Mouse (Mus musculus): ENCODE data around the gene Ssr2. TPM values are rescaled to one million over a fixed set of nuclear protein-coding genes. Genes with fewer than 3 reads are reported as not detected.
A peak's percentile ranks its signal among the peaks of the same experiment; 100 is the strongest.

Gene Ssr2
- polyA plus RNA-seq, 1 experiment: 294 TPM

DNA sequence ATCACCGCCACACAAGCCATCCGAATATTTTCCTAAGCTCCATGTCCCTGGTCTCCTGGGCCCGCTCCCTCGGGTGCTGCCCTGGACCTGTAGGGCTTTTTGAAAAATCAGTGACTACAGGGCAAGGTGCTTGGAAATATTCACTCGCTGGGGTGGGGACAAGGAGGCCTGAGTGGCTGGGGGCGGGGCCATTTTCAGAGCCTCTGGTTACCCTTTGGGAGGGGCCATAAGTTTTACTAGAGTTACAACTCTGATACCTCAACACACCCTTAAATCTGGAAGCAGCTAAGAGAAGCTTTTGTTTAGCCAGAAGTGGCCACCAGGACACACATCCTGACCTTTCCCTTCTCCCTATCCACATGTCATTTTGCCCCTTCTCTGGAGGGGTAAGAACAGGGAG lies 38.5 kb upstream of the Ssr2 start:
- Histone ChIP-seq H3K79me2 (ENCODE audit: control insufficient read depth, insufficient read depth) (peaks cover 26% of the 10 kb centered on the region), H3K4me2 (ENCODE audit: low read depth) (no peak overlapping the region), H3ac (ENCODE audit: control insufficient read depth, insufficient read length) (no peak overlapping the region), H3K27me3 (ENCODE audit: control insufficient read depth, insufficient read depth, insufficient read length) (no peaks in the 10 kb centered on the region), H3K4me3 (no peak overlapping the region), H3K36me3 (ENCODE audit: control insufficient read depth, insufficient read depth) (no peaks in the 10 kb centered on the region)
- no peak for TF ChIP-seq MYOG (IDR thresholded peaks at IDR 0.05; ENCODE audit: control insufficient read depth in 1 of 3, insufficient read depth in 1 of 3, insufficient read length in 2 of 3, low read depth in 2 of 3)
- no peak for TF ChIP-seq TCF3 (IDR thresholded peaks at IDR 0.05; ENCODE audit: insufficient read length, low read depth)
- TF ChIP-seq MAX (IDR thresholded peaks at IDR 0.05; ENCODE audit: low read depth): no peak
- no peak for TF ChIP-seq SRF (IDR thresholded peaks at IDR 0.05; ENCODE audit: control insufficient read depth, insufficient read length, low read depth)

DNA sequence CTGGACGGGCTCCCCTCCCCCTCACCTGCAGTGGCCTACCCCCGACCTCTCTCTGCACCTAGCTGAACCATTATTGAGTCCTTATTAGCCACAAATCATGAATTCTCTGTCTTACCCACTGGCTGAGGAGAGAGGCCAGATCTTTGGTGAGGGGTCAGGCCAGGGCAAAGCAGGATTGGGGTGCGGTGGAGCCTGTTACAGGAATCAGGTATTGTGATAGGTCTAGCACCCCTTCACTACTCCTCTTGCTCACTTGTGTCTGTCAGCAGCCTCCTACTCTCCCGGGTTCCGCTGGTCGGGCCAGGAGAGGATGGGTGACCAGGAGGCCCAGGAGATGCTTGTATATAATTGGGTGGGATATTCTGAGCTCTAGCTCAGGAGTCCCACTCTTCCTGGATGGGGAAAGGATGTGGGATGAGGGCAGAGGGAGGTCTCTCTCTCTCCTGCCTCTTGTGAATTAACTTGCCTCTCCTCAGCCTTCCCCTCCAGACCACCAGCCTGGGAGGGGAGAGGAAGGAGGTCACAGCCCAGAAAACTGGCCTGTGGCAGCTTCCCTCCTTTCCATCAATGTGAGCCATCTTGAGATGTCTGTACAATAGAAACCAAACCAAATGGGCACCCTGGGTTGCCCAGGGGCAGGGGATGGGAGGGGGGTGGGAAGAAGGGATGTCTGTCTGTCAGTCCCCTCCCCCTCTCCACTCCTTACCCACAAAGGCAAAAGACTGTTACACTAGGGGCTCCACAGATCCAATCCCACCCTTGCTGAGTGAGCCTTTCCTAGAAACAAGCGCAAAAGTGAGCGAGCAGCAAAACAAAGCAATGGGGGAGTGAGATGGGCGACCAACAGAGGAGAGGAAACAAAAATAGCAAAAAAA lies 37.2 kb upstream of the Ssr2 start:
- Histone ChIP-seq H3K4me3 (no peak overlapping the region), H3K36me3 (ENCODE audit: control insufficient read depth, insufficient read depth) (no peaks in the 10 kb centered on the region), H3K4me2 (ENCODE audit: low read depth) (no peak overlapping the region), H3K79me2 (ENCODE audit: control insufficient read depth, insufficient read depth) (peaks cover 13% of the 10 kb centered on the region), H3ac (ENCODE audit: control insufficient read depth, insufficient read length) (no peak overlapping the region), H3K27me3 (ENCODE audit: control insufficient read depth, insufficient read depth, insufficient read length) (no peaks in the 10 kb centered on the region)
- no peak for TF ChIP-seq SRF (IDR thresholded peaks at IDR 0.05; ENCODE audit: control insufficient read depth, insufficient read length, low read depth)
- no peak for TF ChIP-seq TCF12 (IDR thresholded peaks at IDR 0.05; ENCODE audit: insufficient read depth, poor library complexity, severe bottlenecking)
- TF ChIP-seq MAX (IDR thresholded peaks at IDR 0.05; ENCODE audit: low read depth): no peak
- TF ChIP-seq REST (IDR thresholded peaks at IDR 0.05; ENCODE audit: insufficient read depth, insufficient read length): no peak
- no peak for TF ChIP-seq E2F4 (IDR thresholded peaks at IDR 0.05; ENCODE audit: insufficient read depth)
- TF ChIP-seq CEBPB (IDR thresholded peaks at IDR 0.05; ENCODE audit: insufficient read depth, poor library complexity, severe bottlenecking): no peak
- no peak for TF ChIP-seq USF1 (IDR thresholded peaks at IDR 0.05; ENCODE audit: low read depth)
- TF ChIP-seq TCF3 (IDR thresholded peaks at IDR 0.05; ENCODE audit: insufficient read length, low read depth): no peak
- TF ChIP-seq MYOD1 (IDR thresholded peaks at IDR 0.05; ENCODE audit: control insufficient read depth in 1 of 3, insufficient read length in 2 of 3, low read depth in 2 of 3): no peak
- no peak for TF ChIP-seq POLR2A (IDR thresholded peaks at IDR 0.05; ENCODE audit: insufficient read length, low read depth)
- TF ChIP-seq MYOG (IDR thresholded peaks at IDR 0.05; ENCODE audit: control insufficient read depth in 1 of 3, insufficient read depth in 1 of 3, insufficient read length in 2 of 3, low read depth in 2 of 3): no peak
- TF ChIP-seq POLR2AphosphoS2 (IDR thresholded peaks at IDR 0.05; ENCODE audit: insufficient read length, low read depth): no peak

DNA sequence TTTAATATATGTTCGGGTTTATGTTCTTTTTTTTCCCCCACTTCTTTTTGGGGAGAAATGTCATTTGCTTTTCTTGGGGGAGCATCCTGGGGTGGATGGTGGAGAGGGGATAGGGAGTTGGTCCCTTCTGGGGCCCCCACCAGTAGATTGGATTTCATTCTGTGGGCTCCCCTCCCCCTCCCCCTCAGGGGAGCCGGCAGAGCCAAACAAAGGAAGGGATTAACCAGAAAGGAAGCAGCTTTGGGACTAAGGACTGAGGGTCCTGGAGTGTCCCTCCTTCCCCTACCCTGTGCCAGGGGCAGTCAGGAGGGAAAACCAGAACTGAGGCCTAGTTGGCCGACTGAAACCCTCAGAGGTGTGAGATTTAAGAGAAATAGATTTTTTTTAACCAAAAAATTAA lies 36.3 kb upstream of the Ssr2 start:
- Histone ChIP-seq H3ac (ENCODE audit: control insufficient read depth, insufficient read length) (no peak overlapping the region), H3K79me2 (ENCODE audit: control insufficient read depth, insufficient read depth) (peaks cover 11% of the 10 kb centered on the region), H3K4me3 (no peak overlapping the region), H3K36me3 (ENCODE audit: control insufficient read depth, insufficient read depth) (no peaks in the 10 kb centered on the region), H3K27me3 (ENCODE audit: control insufficient read depth, insufficient read depth, insufficient read length) (no peaks in the 10 kb centered on the region), H3K4me2 (ENCODE audit: low read depth) (no peak overlapping the region)
- TF ChIP-seq TCF3 (IDR thresholded peaks at IDR 0.05; ENCODE audit: insufficient read length, low read depth): no peak

DNA sequence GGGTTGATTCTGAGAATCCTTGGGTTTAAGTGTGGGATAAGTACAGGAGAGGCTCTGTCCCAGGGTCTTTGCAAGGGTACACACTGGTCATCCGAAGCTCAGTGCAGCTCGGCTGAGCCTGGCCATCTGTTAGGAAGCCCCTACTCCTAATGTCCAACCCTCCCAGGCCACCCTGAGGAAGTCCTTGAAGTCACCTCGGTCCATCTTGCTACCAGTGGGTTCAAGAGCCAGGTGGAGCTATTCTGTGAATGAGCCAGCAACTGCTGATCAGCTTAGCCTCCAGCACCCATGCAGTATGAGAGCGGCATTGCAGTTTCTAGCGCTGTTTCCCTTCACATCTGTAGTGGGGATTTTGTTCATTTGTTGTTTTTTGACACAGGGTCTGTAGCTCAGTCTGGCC lies 35.6 kb upstream of the Ssr2 start:
- H3K27me3 ChIP-seq (ENCODE audit: control insufficient read depth, insufficient read depth, insufficient read length): no peaks in the 10 kb centered on the region
- H3K4me3 ChIP-seq: no peak overlapping the region
- H3ac ChIP-seq (ENCODE audit: control insufficient read depth, insufficient read length): no peak overlapping the region
- no peak overlapping the region for H3K4me2 ChIP-seq (ENCODE audit: low read depth)
- H3K36me3 ChIP-seq (ENCODE audit: control insufficient read depth, insufficient read depth): no peaks in the 10 kb centered on the region
- no peak for TF ChIP-seq E2F4 (IDR thresholded peaks at IDR 0.05; ENCODE audit: insufficient read depth)
- H3K79me2 ChIP-seq (ENCODE audit: control insufficient read depth, insufficient read depth): peaks cover 5% of the 10 kb centered on the region

DNA sequence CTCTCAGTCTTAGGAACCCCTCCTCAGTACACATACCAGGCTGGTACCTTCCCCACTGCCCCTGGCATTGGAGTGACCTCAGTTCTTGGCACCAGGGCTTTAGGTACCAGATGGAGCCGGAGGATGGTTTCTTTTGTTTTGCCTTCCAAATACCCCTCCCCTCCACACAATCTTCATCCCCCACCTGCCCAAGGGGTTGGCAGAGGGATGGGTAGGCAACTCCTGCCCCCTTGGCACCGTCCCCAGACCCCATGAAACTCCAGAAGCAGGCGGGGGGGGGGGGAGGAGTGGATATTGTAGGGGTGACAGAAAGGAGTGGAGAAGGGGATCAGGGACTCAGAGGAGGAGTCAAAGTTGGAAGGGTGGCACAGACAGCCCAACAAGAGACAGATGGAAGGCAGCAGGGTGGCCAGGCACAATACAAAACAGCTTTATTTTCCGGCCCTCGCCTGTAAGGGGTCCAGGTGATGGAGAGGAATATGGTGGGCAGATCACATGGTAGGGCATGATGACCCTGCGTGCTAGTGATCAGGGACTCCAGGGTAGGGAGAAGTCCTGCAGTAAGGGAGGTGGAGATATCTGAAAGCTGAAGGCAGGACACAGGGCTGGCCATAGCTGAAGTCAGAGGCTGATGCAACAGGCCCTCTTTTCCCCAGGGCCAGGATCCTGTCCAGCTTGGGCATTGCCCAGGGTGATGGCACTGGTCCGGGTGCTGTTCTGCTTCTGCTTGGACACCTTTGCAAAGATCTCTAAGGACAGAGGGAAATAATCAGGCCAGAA lies 33.9 kb upstream of the Ssr2 start:
- Histone ChIP-seq H3ac (ENCODE audit: control insufficient read depth, insufficient read length) (no peak overlapping the region), H3K36me3 (ENCODE audit: control insufficient read depth, insufficient read depth) (no peaks in the 10 kb centered on the region), H3K79me2 (ENCODE audit: control insufficient read depth, insufficient read depth) (no peaks in the 10 kb centered on the region), H3K4me2 (ENCODE audit: low read depth) (no peak overlapping the region), H3K27me3 (ENCODE audit: control insufficient read depth, insufficient read depth, insufficient read length) (no peaks in the 10 kb centered on the region), H3K4me3 (no peak overlapping the region)
- TF ChIP-seq REST (IDR thresholded peaks at IDR 0.05; ENCODE audit: insufficient read depth, insufficient read length) (no peak), CEBPB (IDR thresholded peaks at IDR 0.05; ENCODE audit: insufficient read depth, poor library complexity, severe bottlenecking) (peak; percentile 41; the same call in 1 of the 2 replicates), SRF (IDR thresholded peaks at IDR 0.05; ENCODE audit: control insufficient read depth, insufficient read length, low read depth) (no peak), MYOD1 (IDR thresholded peaks at IDR 0.05; ENCODE audit: control insufficient read depth in 1 of 3, insufficient read length in 2 of 3, low read depth in 2 of 3) (no peak), MYOG (IDR thresholded peaks at IDR 0.05; ENCODE audit: control insufficient read depth in 1 of 3, insufficient read depth in 1 of 3, insufficient read length in 2 of 3, low read depth in 2 of 3) (no peak), TCF12 (IDR thresholded peaks at IDR 0.05; ENCODE audit: insufficient read depth, poor library complexity, severe bottlenecking) (no peak), TCF3 (IDR thresholded peaks at IDR 0.05; ENCODE audit: insufficient read length, low read depth) (no peak), MAX (IDR thresholded peaks at IDR 0.05; ENCODE audit: low read depth) (no peak), USF1 (IDR thresholded peaks at IDR 0.05; ENCODE audit: low read depth) (no peak), POLR2A (IDR thresholded peaks at IDR 0.05; ENCODE audit: insufficient read length, low read depth) (peak; percentile 20), E2F4 (IDR thresholded peaks at IDR 0.05; ENCODE audit: insufficient read depth) (no peak), POLR2AphosphoS2 (IDR thresholded peaks at IDR 0.05; ENCODE audit: insufficient read length, low read depth) (peak; percentile 59)
